Mouse (Mus musculus): ENCODE results near the gene Cdkn2d.
"Not testable (repeated sequence)": the region's sequence is repeated elsewhere in the genome, so short reads cannot be mapped to it uniquely, and the experiment has no call there.

GRCm38 (mm10) chr9:21256349-21256748 lies 34.9 kb downstream of the Cdkn2d start:
- not testable (repeated sequence) for TF ChIP-seq CTCF (IDR thresholded peaks at IDR 0.05; ENCODE audit: low read depth); EP300 (optimal IDR thresholded peaks at IDR 0.05)
